Comparison of ENCODE assay signal across 15 mouse cellular contexts in the genomic region with DNA sequence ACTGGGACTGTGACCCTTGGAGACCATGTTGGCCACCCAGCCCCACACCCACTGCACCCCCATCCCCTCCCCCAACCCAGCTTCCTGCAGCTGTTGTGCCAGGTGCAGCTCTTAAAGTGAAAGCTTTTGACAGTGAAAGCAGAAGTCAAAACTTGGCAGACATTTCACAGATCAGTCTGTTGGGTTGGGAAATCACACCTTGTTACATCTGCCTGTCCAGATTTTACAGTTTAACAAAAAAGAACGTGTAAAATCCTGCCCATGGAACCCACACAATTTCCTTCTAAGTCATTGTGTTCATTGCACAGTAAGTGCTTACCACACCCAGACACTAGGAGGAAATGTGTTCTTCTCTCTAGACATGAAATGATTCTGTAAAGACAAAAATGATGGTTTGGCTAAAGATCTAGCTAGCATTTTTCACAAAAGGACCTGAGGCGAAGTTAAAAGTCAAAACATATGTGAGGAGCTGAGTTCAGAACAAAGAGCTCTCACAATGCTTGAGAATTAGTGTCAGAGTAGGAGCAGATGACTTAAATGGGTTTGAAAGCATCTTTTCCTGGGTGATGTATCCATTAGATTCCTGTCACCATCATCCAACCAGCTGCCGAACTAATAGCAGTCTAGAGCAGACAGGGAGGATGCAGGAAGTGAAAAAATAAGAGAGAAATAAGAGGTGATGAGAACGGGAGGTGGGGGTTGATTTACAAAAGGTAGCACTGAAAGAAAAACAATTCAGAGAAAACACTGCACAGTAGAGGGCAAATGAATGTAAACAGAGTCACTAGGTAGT. TPM values are rescaled to one million over a fixed set of nuclear protein-coding genes. Genes with fewer than 3 reads are reported as not detected.
DNase-seq lines count a peak whose midpoint lies in the region; ATAC-seq and TF ChIP-seq lines count a peak whose summit lies in the region.
"Had no signal": no experiment of that assay in that cellular context is flagged by ENCODE, and none has a peak within 500 bp of the region (broad histone marks: within the 10 kb centered on the region; RNA-seq: fewer than 3 reads in every experiment).

No protein-coding gene starts in this region.

- no peaks in the 10 kb centered on the region for H3K27me3 ChIP-seq in forebrain, embryonic 15.5 days
- H3K27me3 ChIP-seq in forebrain, embryonic 12.5 days, result no peaks in the 10 kb centered on the region
- H3K27me3 ChIP-seq in limb, embryonic 10.5 days (ENCODE audit: low read depth, poor library complexity, severe bottlenecking), result no peaks in the 10 kb centered on the region
- H3K27me3 ChIP-seq in thymus, adult 2 months (ENCODE audit: control insufficient read depth, insufficient read depth, low read length), result no peaks in the 10 kb centered on the region
- H3K27me3 ChIP-seq: neural tube, embryonic 12.5 days had no signal

- peak; percentile 37 for DNase-seq in brain, embryonic 14.5 days (ENCODE audit: low read depth)
- peak; percentile 39 for DNase-seq in limb, embryonic 10.5 days (ENCODE audit: low spot score)
- DNase-seq in thymus, adult 2 months, result peak; percentile 68
- DNase-seq in layer of hippocampus, adult 9-11 months, result no peak
- DNase-seq in right cerebral cortex, postnatal 25 days, result no peak
- no peak for DNase-seq in ovary, postnatal 10 days (ENCODE audit: low spot score)
- DNase-seq: adrenal gland, adult 2 months; heart, adult 18-20 months; lung, postnatal 14 days had no signal

- WGBS in forebrain, embryonic 15.5 days, result 54% methylated on average over 4 of the region's 4 CpGs
- 58% methylated on average over 4 of the region's 4 CpGs for WGBS in forebrain, embryonic 12.5 days
- WGBS in limb, embryonic 10.5 days, result 59% methylated on average over 4 of the region's 4 CpGs
- WGBS in thymus, adult 2 months, result 31% methylated on average over 4 of the region's 4 CpGs

- no peaks in the 10 kb centered on the region for H3K36me3 ChIP-seq in forebrain, embryonic 15.5 days
- H3K36me3 ChIP-seq in forebrain, embryonic 12.5 days (replicated peaks), result no peaks in the 10 kb centered on the region
- H3K36me3 ChIP-seq in limb, embryonic 10.5 days, result no peaks in the 10 kb centered on the region
- no peaks in the 10 kb centered on the region for H3K36me3 ChIP-seq in thymus, adult 2 months (ENCODE audit: control insufficient read depth, insufficient read depth, low read length)
- H3K36me3 ChIP-seq: neural tube, embryonic 12.5 days had no signal

- H3K9me3 ChIP-seq in forebrain, embryonic 15.5 days, result no peaks in the 10 kb centered on the region
- no peaks in the 10 kb centered on the region for H3K9me3 ChIP-seq in forebrain, embryonic 12.5 days
- no peaks in the 10 kb centered on the region for H3K9me3 ChIP-seq in limb, embryonic 10.5 days (replicated peaks)
- H3K9me3 ChIP-seq: neural tube, embryonic 12.5 days had no signal

- TF ChIP-seq POLR2A in brain, embryonic 14.5 days (IDR thresholded peaks at IDR 0.05; ENCODE audit: borderline replicate concordance, extremely low read depth, insufficient read depth, insufficient read length, poor library complexity, severe bottlenecking), result no peak
- no peak for TF ChIP-seq POLR2A in thymus, adult 2 months (IDR thresholded peaks at IDR 0.05; ENCODE audit: control insufficient read depth, extremely low read depth, insufficient read depth, low read length, poor library complexity)

- no peak overlapping the region for H3K27ac ChIP-seq in forebrain, embryonic 15.5 days (replicated peaks)
- H3K27ac ChIP-seq in forebrain, embryonic 12.5 days, result no peak overlapping the region
- H3K27ac ChIP-seq in limb, embryonic 10.5 days, result 0 out of 2 replicates have a peak overlapping the region, but pooled peaks have one; percentile 34
- no peak overlapping the region; the same call in 1 of the 2 replicates for H3K27ac ChIP-seq in thymus, adult 2 months (ENCODE audit: control insufficient read depth, insufficient read depth, low read length)
- H3K27ac ChIP-seq: neural tube, embryonic 12.5 days had no signal

- TF ChIP-seq CTCF in brain, embryonic 14.5 days (IDR thresholded peaks at IDR 0.05; ENCODE audit: borderline replicate concordance, extremely low read depth, insufficient read depth, insufficient read length), result no peak
- TF ChIP-seq CTCF in thymus, adult 2 months (IDR thresholded peaks at IDR 0.05; ENCODE audit: borderline replicate concordance, control insufficient read depth, extremely low read depth, insufficient read depth, low read length, poor library complexity), result no peak

- H3K4me3 ChIP-seq in forebrain, embryonic 15.5 days, result no peak overlapping the region
- no peak overlapping the region for H3K4me3 ChIP-seq in forebrain, embryonic 12.5 days (replicated peaks)
- no peak overlapping the region for H3K4me3 ChIP-seq in limb, embryonic 10.5 days
- H3K4me3 ChIP-seq in thymus, adult 2 months (ENCODE audit: control insufficient read depth, insufficient read depth, low read length), result no peak overlapping the region
- H3K4me3 ChIP-seq: neural tube, embryonic 12.5 days had no signal

- H3K4me2 ChIP-seq in forebrain, embryonic 15.5 days (replicated peaks), result no peak overlapping the region
- no peak overlapping the region for H3K4me2 ChIP-seq in forebrain, embryonic 12.5 days
- H3K4me2 ChIP-seq: neural tube, embryonic 12.5 days had no signal

- ATAC-seq in forebrain, embryonic 15.5 days (replicated peaks), result 0 out of 2 replicates have a peak, but pooled peaks have one; percentile 41
- ATAC-seq in forebrain, embryonic 12.5 days (ENCODE audit: low FRiP score), result no peak
- ATAC-seq: inflammation-experienced regulatory T-cells, adult 6 months had no signal

- no peaks in the 10 kb centered on the region for H3K4me1 ChIP-seq in forebrain, embryonic 15.5 days
- H3K4me1 ChIP-seq in forebrain, embryonic 12.5 days, result no peaks in the 10 kb centered on the region
- H3K4me1 ChIP-seq in limb, embryonic 10.5 days, result peaks cover 9% of the 10 kb centered on the region
- H3K4me1 ChIP-seq in thymus, adult 2 months (replicated peaks; ENCODE audit: control insufficient read depth, insufficient read depth, low read length), result no peaks in the 10 kb centered on the region
- H3K4me1 ChIP-seq: neural tube, embryonic 12.5 days had no signal

- no peak overlapping the region for H3K9ac ChIP-seq in forebrain, embryonic 15.5 days (replicated peaks)
- H3K9ac ChIP-seq in forebrain, embryonic 12.5 days, result no peak overlapping the region
- H3K9ac ChIP-seq: neural tube, embryonic 12.5 days had no signal

RNA-seq across cellular contexts. Expression of a gene that starts 6.5 kb away (rescaled TPM):
- not detected in 2 replicates for polyA plus RNA-seq in forebrain, embryonic 15.5 days (2015; fragmentation: Nextera tagmentation; extraction: Ambion mirVana)
- polyA plus RNA-seq in forebrain, embryonic 12.5 days (2016; fragmentation: Nextera tagmentation; extraction: Ambion mirVana), result not detected in 2 replicates
- polyA plus RNA-seq in brain, embryonic 14.5 days (2012; rRNA removed), result not detected in 2 replicates
- polyA plus RNA-seq in limb, embryonic 10.5 days (2016; fragmentation: Nextera tagmentation; extraction: Ambion mirVana), result not detected in 2 replicates
- polyA plus RNA-seq in thymus, adult 2 months (2012; rRNA removed), result not detected in 2 replicates
- polyA plus RNA-seq: adrenal gland, adult 2 months; cortical plate, adult 2 months; inflammation-experienced regulatory T-cells, adult 6 months; neural tube, embryonic 12.5 days; stomach, embryonic 14.5 days had no signal

RNA-seq across cellular contexts. Expression of a gene that starts 27.4 kb away (rescaled TPM):
- polyA plus RNA-seq in forebrain, embryonic 15.5 days (2015; fragmentation: Nextera tagmentation; extraction: Ambion mirVana), result not detected in 2 replicates
- not detected in 2 replicates for polyA plus RNA-seq in forebrain, embryonic 12.5 days (2016; fragmentation: Nextera tagmentation; extraction: Ambion mirVana)
- polyA plus RNA-seq in brain, embryonic 14.5 days (2012; rRNA removed), result not detected in 2 replicates
- not detected in 2 replicates for polyA plus RNA-seq in limb, embryonic 10.5 days (2016; fragmentation: Nextera tagmentation; extraction: Ambion mirVana)
- not detected in 2 replicates for polyA plus RNA-seq in thymus, adult 2 months (2012; rRNA removed)
- polyA plus RNA-seq: adrenal gland, adult 2 months; cortical plate, adult 2 months; inflammation-experienced regulatory T-cells, adult 6 months; neural tube, embryonic 12.5 days; stomach, embryonic 14.5 days had no signal

RNA-seq across cellular contexts. Expression of a gene that starts 29.8 kb away (rescaled TPM):
- polyA plus RNA-seq in forebrain, embryonic 15.5 days (2015; fragmentation: Nextera tagmentation; extraction: Ambion mirVana), result not detected in 2 replicates
- not detected in 2 replicates for polyA plus RNA-seq in forebrain, embryonic 12.5 days (2016; fragmentation: Nextera tagmentation; extraction: Ambion mirVana)
- polyA plus RNA-seq in brain, embryonic 14.5 days (2012; rRNA removed), result not detected in 2 replicates
- polyA plus RNA-seq in limb, embryonic 10.5 days (2016; fragmentation: Nextera tagmentation; extraction: Ambion mirVana), result not detected in 2 replicates
- not detected in 2 replicates for polyA plus RNA-seq in thymus, adult 2 months (2012; rRNA removed)
- polyA plus RNA-seq: adrenal gland, adult 2 months; cortical plate, adult 2 months; inflammation-experienced regulatory T-cells, adult 6 months; neural tube, embryonic 12.5 days; stomach, embryonic 14.5 days had no signal

RNA-seq across cellular contexts. Expression of a gene that starts 50.2 kb away (rescaled TPM):
- not detected in 2 replicates for polyA plus RNA-seq in forebrain, embryonic 15.5 days (2015; fragmentation: Nextera tagmentation; extraction: Ambion mirVana)
- polyA plus RNA-seq in forebrain, embryonic 12.5 days (2016; fragmentation: Nextera tagmentation; extraction: Ambion mirVana), result not detected in 2 replicates
- not detected in 2 replicates for polyA plus RNA-seq in brain, embryonic 14.5 days (2012; rRNA removed)
- polyA plus RNA-seq in limb, embryonic 10.5 days (2016; fragmentation: Nextera tagmentation; extraction: Ambion mirVana), result not detected in 2 replicates
- not detected in 2 replicates for polyA plus RNA-seq in thymus, adult 2 months (2012; rRNA removed)
- polyA plus RNA-seq: adrenal gland, adult 2 months; cortical plate, adult 2 months; inflammation-experienced regulatory T-cells, adult 6 months; neural tube, embryonic 12.5 days; stomach, embryonic 14.5 days had no signal

RNA-seq across cellular contexts. Expression of a gene that starts 53.7 kb away (rescaled TPM):
- not detected in 2 replicates for polyA plus RNA-seq in forebrain, embryonic 15.5 days (2015; fragmentation: Nextera tagmentation; extraction: Ambion mirVana)
- not detected in 2 replicates for polyA plus RNA-seq in forebrain, embryonic 12.5 days (2016; fragmentation: Nextera tagmentation; extraction: Ambion mirVana)
- polyA plus RNA-seq in brain, embryonic 14.5 days (2012; rRNA removed), result not detected in 2 replicates
- polyA plus RNA-seq in limb, embryonic 10.5 days (2016; fragmentation: Nextera tagmentation; extraction: Ambion mirVana), result not detected in 2 replicates
- not detected in 2 replicates for polyA plus RNA-seq in thymus, adult 2 months (2012; rRNA removed)
- polyA plus RNA-seq: adrenal gland, adult 2 months; cortical plate, adult 2 months; inflammation-experienced regulatory T-cells, adult 6 months; neural tube, embryonic 12.5 days; stomach, embryonic 14.5 days had no signal

Comparison
In these comparisons a context has a peak if more than half of its experiments do, and no peak if none do; other contexts are left out.
1. DNase-seq: peak in brain, embryonic 14.5 days (single experiment), limb, embryonic 10.5 days (single experiment) and thymus, adult 2 months (single experiment); none in layer of hippocampus, adult 9-11 months (single experiment), right cerebral cortex, postnatal 25 days (single experiment) and ovary, postnatal 10 days (single experiment).